Mouse (Mus musculus) urinary bladder, postnatal 10 days (tissue): ENCODE data around the gene Sod1.

ENCODE experiments used
- DNase-seq: peaks from one replicate; pipeline ENCODE4 v3.0.0; 2022; ENCODE audit warnings: low spot score

Gene Sod1

GRCm38 (mm10) chr16:90220026-90220891 is at the start of gene Sod1:
Gene Sod1 (plus strand): TSS chr16:90220754.
- peak; percentile 95 for DNase-seq

GRCm38 (mm10) chr16:90171416-90171815 is 49.1 kb upstream of the Sod1 start:
- no peak for DNase-seq

GRCm38 (mm10) chr16:90176472-90176871 is 44.1 kb upstream of the Sod1 start:
- DNase-seq = no peak

- DNase-seq = no peak
Observed at GRCm38 (mm10) chr16:90177425-90177824, 43.1 kb upstream of the Sod1 start.

- DNase-seq = no peak
Observed at GRCm38 (mm10) chr16:90178404-90178803, 42.1 kb upstream of the Sod1 start.

- DNase-seq = no peak
Observed at GRCm38 (mm10) chr16:90179892-90180291, 40.7 kb upstream of the Sod1 start.

- DNase-seq = no peak
Observed at GRCm38 (mm10) chr16:90180975-90181374, 39.6 kb upstream of the Sod1 start.

GRCm38 (mm10) chr16:90181673-90182072 is 38.9 kb upstream of the Sod1 start:
- no peak for DNase-seq

- no peak for DNase-seq
Observed at GRCm38 (mm10) chr16:90184135-90184534, 36.4 kb upstream of the Sod1 start.

GRCm38 (mm10) chr16:90185928-90186588 is 34.5 kb upstream of the Sod1 start:
- peak; percentile 36 for DNase-seq

- DNase-seq = no peak
Observed at GRCm38 (mm10) chr16:90187453-90187852, 33.1 kb upstream of the Sod1 start.

- DNase-seq = no peak
Observed at GRCm38 (mm10) chr16:90191289-90191688, 29.3 kb upstream of the Sod1 start.

GRCm38 (mm10) chr16:90193719-90194118 is 26.8 kb upstream of the Sod1 start:
- no peak for DNase-seq

- no peak for DNase-seq
Observed at GRCm38 (mm10) chr16:90196688-90197240, 23.8 kb upstream of the Sod1 start.

- DNase-seq = no peak
Observed at GRCm38 (mm10) chr16:90197337-90197973, 23.1 kb upstream of the Sod1 start.

GRCm38 (mm10) chr16:90198626-90199025 is 21.9 kb upstream of the Sod1 start:
- DNase-seq = no peak

GRCm38 (mm10) chr16:90199174-90199573 is 21.4 kb upstream of the Sod1 start:
- no peak for DNase-seq

GRCm38 (mm10) chr16:90202140-90202539 is 18.4 kb upstream of the Sod1 start:
- no peak for DNase-seq

- no peak for DNase-seq
Observed at GRCm38 (mm10) chr16:90203226-90203962, 17.2 kb upstream of the Sod1 start.

GRCm38 (mm10) chr16:90204868-90205267 is 15.7 kb upstream of the Sod1 start:
- DNase-seq = no peak

- DNase-seq = no peak
Observed at GRCm38 (mm10) chr16:90208996-90209395, 11.6 kb upstream of the Sod1 start.

- no peak for DNase-seq
Observed at GRCm38 (mm10) chr16:90210717-90211116, 9.8 kb upstream of the Sod1 start.
